ENCODE assay signal across 9 mouse cellular contexts in genomic region chr3:83769036-83769410, GRCm38 (mm10). TPM values are rescaled to one million over a fixed set of nuclear protein-coding genes. Genes with fewer than 3 reads are reported as not detected.
DNase-seq lines count a peak whose midpoint lies in the region; ATAC-seq and TF ChIP-seq lines count a peak whose summit lies in the region.
"Had no signal": no experiment of that assay in that cellular context is flagged by ENCODE, and none has a peak within 500 bp of the region (broad histone marks: within the 10 kb centered on the region; RNA-seq: fewer than 3 reads in every experiment).

No protein-coding gene starts in this region.

- no peak for DNase-seq in heart, adult 9 months (ENCODE audit: low spot score in 2 of 2)
- peak; percentile 60 for DNase-seq in embryo, embryonic 9.5 days (ENCODE audit: extremely low spot score)
- peak; percentile 44 for DNase-seq in hindbrain, embryonic 14.5 days (ENCODE audit: low spot score)
- DNase-seq in ovary, postnatal 36 days (ENCODE audit: low spot score) = no peak
- DNase-seq in thymus, adult 2 months = no peak
- DNase-seq in gastrocnemius, postnatal 4 days (ENCODE audit: low spot score in 2 of 2) = no peak

- peaks cover 52% of the 10 kb centered on the region for H3K27me3 ChIP-seq in heart, embryonic 15.5 days
- H3K27me3 ChIP-seq in hindbrain, embryonic 14.5 days (ENCODE audit: control insufficient read depth, insufficient read depth, low read length) = no peaks in the 10 kb centered on the region; the same call in 1 of the 2 replicates
- H3K27me3 ChIP-seq in midbrain, embryonic 16.5 days (ENCODE audit: control insufficient read depth, insufficient read depth, low read depth, low read length) = no peaks in the 10 kb centered on the region
- H3K27me3 ChIP-seq in thymus, adult 2 months (ENCODE audit: control insufficient read depth, insufficient read depth, low read length) = peaks cover 3% of the 10 kb centered on the region; the same call in 1 of the 2 replicates

- H3K9me3 ChIP-seq in heart, embryonic 15.5 days (replicated peaks) = no peaks in the 10 kb centered on the region
- H3K9me3 ChIP-seq in hindbrain, embryonic 14.5 days (ENCODE audit: control insufficient read depth, low read length) = no peaks in the 10 kb centered on the region
- no peaks in the 10 kb centered on the region for H3K9me3 ChIP-seq in midbrain, embryonic 16.5 days (replicated peaks; ENCODE audit: control insufficient read depth, low read length, poor library complexity, severe bottlenecking)

- H3K27ac ChIP-seq in heart, embryonic 15.5 days = no peak overlapping the region
- no peak overlapping the region for H3K27ac ChIP-seq in hindbrain, embryonic 14.5 days
- no peak overlapping the region for H3K27ac ChIP-seq in midbrain, embryonic 16.5 days (ENCODE audit: low read length)
- no peak overlapping the region for H3K27ac ChIP-seq in thymus, adult 2 months (ENCODE audit: control insufficient read depth, insufficient read depth, low read length)
- H3K27ac ChIP-seq: liver, embryonic 14.5 days had no signal

- WGBS in heart, embryonic 15.5 days = 23% methylated on average over 10 of the region's 10 CpGs
- 4% methylated on average over 10 of the region's 10 CpGs for WGBS in hindbrain, embryonic 14.5 days
- WGBS in midbrain, embryonic 16.5 days = 6% methylated on average over 10 of the region's 10 CpGs
- 65% methylated on average over 10 of the region's 10 CpGs for whole genome bisulfite sequencing in thymus, adult 2 months

- H3K36me3 ChIP-seq in heart, embryonic 15.5 days = no peaks in the 10 kb centered on the region
- no peaks in the 10 kb centered on the region for H3K36me3 ChIP-seq in hindbrain, embryonic 14.5 days (replicated peaks; ENCODE audit: control insufficient read depth, insufficient read depth)
- H3K36me3 ChIP-seq in midbrain, embryonic 16.5 days (ENCODE audit: control insufficient read depth, insufficient read depth, low read length) = no peaks in the 10 kb centered on the region
- H3K36me3 ChIP-seq in thymus, adult 2 months (ENCODE audit: control insufficient read depth, insufficient read depth, low read length) = no peaks in the 10 kb centered on the region

- peaks cover 25% of the 10 kb centered on the region for H3K4me1 ChIP-seq in heart, embryonic 15.5 days (replicated peaks)
- H3K4me1 ChIP-seq in hindbrain, embryonic 14.5 days (replicated peaks; ENCODE audit: control insufficient read depth, insufficient read depth, low read length) = peaks cover 22% of the 10 kb centered on the region
- H3K4me1 ChIP-seq in midbrain, embryonic 16.5 days (ENCODE audit: control insufficient read depth, insufficient read depth, low read length) = peaks cover 13% of the 10 kb centered on the region
- peaks cover 8% of the 10 kb centered on the region; the same call in 1 of the 2 replicates for H3K4me1 ChIP-seq in thymus, adult 2 months (replicated peaks; ENCODE audit: control insufficient read depth, insufficient read depth, low read length)

- ATAC-seq in heart, embryonic 15.5 days (replicated peaks; ENCODE audit: insufficient number of reproducible peaks, insufficient read depth, low FRiP score, low read depth) = no peak
- ATAC-seq in hindbrain, embryonic 14.5 days (ENCODE audit: low FRiP score) = no peak
- no peak for ATAC-seq in midbrain, embryonic 16.5 days

- H3K9ac ChIP-seq in heart, embryonic 15.5 days = no peak overlapping the region
- peak overlapping the region; percentile 40 for H3K9ac ChIP-seq in hindbrain, embryonic 14.5 days
- 0 out of 2 replicates have a peak overlapping the region, but pooled peaks have one; percentile 32 for H3K9ac ChIP-seq in midbrain, embryonic 16.5 days (ENCODE audit: low read depth, low read length)
- H3K9ac ChIP-seq: liver, embryonic 14.5 days had no signal

- peak overlapping the region; percentile 59 for H3K4me3 ChIP-seq in heart, embryonic 15.5 days
- H3K4me3 ChIP-seq in hindbrain, embryonic 14.5 days (replicated peaks; ENCODE audit: low read length) = no peak overlapping the region; the same call in 1 of the 2 replicates
- 0 out of 2 replicates have a peak overlapping the region, but pooled peaks have one; percentile 2 for H3K4me3 ChIP-seq in midbrain, embryonic 16.5 days (ENCODE audit: low read depth, low read length)
- no peak overlapping the region for H3K4me3 ChIP-seq in thymus, adult 2 months (ENCODE audit: control insufficient read depth, insufficient read depth, low read length)

- peak overlapping the region; percentile 47 for H3K4me2 ChIP-seq in heart, embryonic 15.5 days
- peak overlapping the region; percentile 93 for H3K4me2 ChIP-seq in hindbrain, embryonic 14.5 days (replicated peaks)
- H3K4me2 ChIP-seq in midbrain, embryonic 16.5 days (ENCODE audit: low read length) = peak overlapping the region; percentile 38

- TF ChIP-seq POLR2A in thymus, adult 2 months (IDR thresholded peaks at IDR 0.05; ENCODE audit: control insufficient read depth, extremely low read depth, insufficient read depth, low read length, poor library complexity) = no peak

- no peak for TF ChIP-seq CTCF in thymus, adult 2 months (IDR thresholded peaks at IDR 0.05; ENCODE audit: borderline replicate concordance, control insufficient read depth, extremely low read depth, insufficient read depth, low read length, poor library complexity)

RNA-seq across cellular contexts. Expression of gene Sfrp2, which starts 2.9 kb away (rescaled TPM):
- 221 and 258 TPM in 2 replicates for polyA plus RNA-seq in heart, embryonic 15.5 days (2015; fragmentation: Nextera tagmentation; extraction: Ambion mirVana)
- 54.8 and 76.0 TPM in 2 replicates for polyA plus RNA-seq in hindbrain, embryonic 14.5 days (2014; fragmentation: Nextera tagmentation; extraction: Ambion mirVana)
- polyA plus RNA-seq in midbrain, embryonic 16.5 days (2015; fragmentation: Nextera tagmentation; extraction: Ambion mirVana) = 37.8 and 46.7 TPM in 2 replicates
- 7.2 and 12.8 TPM in 2 replicates for polyA plus RNA-seq in thymus, adult 2 months (2012; rRNA removed)
- total RNA-seq in gastrocnemius, postnatal 4 days (2021) = 10 to 100 TPM; 36.2 to 38.2 TPM

Comparison
In these comparisons a context has a peak if more than half of its experiments do, and no peak if none do; other contexts are left out.
1. H3K4me2 ChIP-seq: peak in every context shown above with its lines; median percentile 93 in hindbrain, embryonic 14.5 days; 47 in heart, embryonic 15.5 days; 38 in midbrain, embryonic 16.5 days.
2. H3K4me3 ChIP-seq: peak in heart, embryonic 15.5 days (single experiment) and midbrain, embryonic 16.5 days (single experiment); none in hindbrain, embryonic 14.5 days (single experiment) and thymus, adult 2 months (single experiment).
3. DNase-seq: peak in embryo, embryonic 9.5 days (single experiment) and hindbrain, embryonic 14.5 days (single experiment); none in heart, adult 9 months (0 of 2), ovary, postnatal 36 days (single experiment), thymus, adult 2 months (single experiment) and gastrocnemius, postnatal 4 days (0 of 2).